Mouse (Mus musculus) midbrain, embryonic 12.5 days (tissue): ENCODE measurements around the gene Map1s. TPM values are rescaled to one million over a fixed set of nuclear protein-coding genes. Genes with fewer than 3 reads are reported as not detected.

Source experiments
- ATAC-seq: fragments of 200-750 bp; cut with Nextera tagmentation; 2 replicates; pipeline ENCODE4 v1.8.0; 2017; ENCODE audit warnings: low read depth, moderate TSS enrichment, moderate library complexity; ENCODE audit not compliant: low FRiP score
- H3K27ac ChIP-seq: fragments of 300-500 bp; sonication (generic); replicated peaks from 2 replicates; pipeline ENCODE4 v1.5.1; 2016; ENCODE audit warnings: mild to moderate bottlenecking
- H3K27me3 ChIP-seq: fragments of 300-500 bp; sonication (generic); 2 replicates; pipeline ENCODE4 v1.6.1; 2016; ENCODE audit warnings: mild to moderate bottlenecking
- H3K36me3 ChIP-seq: fragments of 300-500 bp; sonication (generic); 2 replicates; pipeline ENCODE4 v1.6.1; 2016
- H3K4me1 ChIP-seq: fragments of 300-500 bp; sonication (generic); 2 replicates; pipeline ENCODE4 v1.6.1; 2016
- H3K4me2 ChIP-seq: fragments of 300-500 bp; sonication (generic); replicated peaks from 2 replicates; pipeline ENCODE4 v1.6.1; 2016; ENCODE audit warnings: mild to moderate bottlenecking, moderate library complexity
- H3K4me3 ChIP-seq: fragments of 300-500 bp; sonication (generic); 2 replicates; pipeline ENCODE4 v1.5.1; 2016; ENCODE audit warnings: mild to moderate bottlenecking
- H3K9ac ChIP-seq: fragments of 300-500 bp; sonication (generic); replicated peaks from 2 replicates; pipeline ENCODE4 v1.6.1; 2016; ENCODE audit warnings: mild to moderate bottlenecking, moderate library complexity
- H3K9me3 ChIP-seq: fragments of 300-500 bp; sonication (generic); 2 replicates; pipeline ENCODE4 v1.6.1; 2016; ENCODE audit warnings: mild to moderate bottlenecking
- WGBS: fragments of 180-500 bp; shearing (Covaris S2); methylation state at CpG from one replicate; pipeline ENCODE4 v1.1.7; 2016; 5-methylcytosine and 5-hydroxymethylcytosine counted together
- polyA plus RNA-seq: library from polyadenylated mRNA; unstranded; fragments of >200 nt; fragmentation: Nextera tagmentation; extraction: Ambion mirVana; gene quantifications from 2 replicates; pipeline ENCODE4 v1.2.1, GENCODE M21; 2016

Map1s gene
- polyA plus RNA-seq, result 58.4 and 61.0 TPM in 2 replicates

GRCm38 (mm10) chr8:70905831-70906736 is at the start of gene Map1s:
Gene Map1s, plus strand, starts transcription at chr8:70905932.
- WGBS, result under 1% methylated on average over 78 of the region's 86 CpGs
- H3K36me3 ChIP-seq, result peaks cover 5% of the 10 kb centered on the region
- peaks cover 31% of the 10 kb centered on the region for H3K27me3 ChIP-seq
- peak within 1 kb of the TSS; percentile 96 for H3K4me2 ChIP-seq
- peaks cover 14% of the 10 kb centered on the region for H3K4me1 ChIP-seq
- peak within 1 kb of the TSS; percentile 92 for H3K9ac ChIP-seq
- H3K27ac ChIP-seq, result peak within 1 kb of the TSS; percentile 88
- H3K4me3 ChIP-seq, result peak within 1 kb of the TSS; percentile 96
- peak; percentile 96 for ATAC-seq
- no peaks in the 10 kb centered on the region for H3K9me3 ChIP-seq

- 70% methylated on average over 5 of the region's 5 CpGs for WGBS
- no peaks in the 10 kb centered on the region for H3K9me3 ChIP-seq
- 0 out of 2 replicates have a peak, but pooled peaks cover 21% of the 10 kb centered on the region for H3K36me3 ChIP-seq
- H3K4me3 ChIP-seq, result no peak overlapping the region
- H3K4me2 ChIP-seq, result peak overlapping the region; percentile 81; the same call in 1 of the 2 replicates
- ATAC-seq, result no peak
- H3K27ac ChIP-seq, result no peak overlapping the region
- peaks cover 36% of the 10 kb centered on the region for H3K4me1 ChIP-seq
- H3K27me3 ChIP-seq, result peaks cover 7% of the 10 kb centered on the region
- H3K9ac ChIP-seq, result no peak overlapping the region
These were observed 49.7 kb upstream of the Map1s start for GRCm38 (mm10) chr8:70856028-70856427.

GRCm38 (mm10) chr8:70856541-70857197 is 49.1 kb upstream of the Map1s start:
- no peak overlapping the region for H3K27ac ChIP-seq
- peak overlapping the region; percentile 48 for H3K4me3 ChIP-seq
- 0 out of 2 replicates have a peak, but pooled peaks cover 21% of the 10 kb centered on the region for H3K36me3 ChIP-seq
- H3K4me2 ChIP-seq, result peak overlapping the region; percentile 81
- peak; percentile 80 for ATAC-seq
- H3K27me3 ChIP-seq, result peaks cover 13% of the 10 kb centered on the region
- H3K4me1 ChIP-seq, result peaks cover 42% of the 10 kb centered on the region
- H3K9me3 ChIP-seq, result no peaks in the 10 kb centered on the region
- H3K9ac ChIP-seq, result peak overlapping the region; percentile 40
- WGBS, result 8% methylated on average over 28 of the region's 33 CpGs

- H3K4me2 ChIP-seq, result peak overlapping the region; percentile 81; the same call in 1 of the 2 replicates
- 0 out of 2 replicates have a peak overlapping the region, but pooled peaks have one; percentile 12 for H3K9ac ChIP-seq
- no peaks in the 10 kb centered on the region for H3K9me3 ChIP-seq
- H3K27me3 ChIP-seq, result peaks cover 22% of the 10 kb centered on the region
- 1% methylated on average over 4 of the region's 4 CpGs for WGBS
- ATAC-seq, result no peak
- H3K36me3 ChIP-seq, result 0 out of 2 replicates have a peak, but pooled peaks cover 15% of the 10 kb centered on the region
- no peak overlapping the region for H3K4me3 ChIP-seq
- H3K27ac ChIP-seq, result peak overlapping the region; percentile 56
- H3K4me1 ChIP-seq, result peaks cover 50% of the 10 kb centered on the region
These were observed 48.2 kb upstream of the Map1s start for GRCm38 (mm10) chr8:70857516-70857915.

GRCm38 (mm10) chr8:70862824-70863641 is 42.7 kb upstream of the Map1s start, which contains the start of gene Kcnn1:
Gene Kcnn1, minus strand, starts transcription at chr8:70863258.
- under 1% methylated on average over 53 of the region's 55 CpGs for WGBS
- peak within 1 kb of the TSS; percentile 58 for H3K4me3 ChIP-seq

GRCm38 (mm10) chr8:70863956-70864711 is 41.6 kb upstream of the Map1s start:
- Histone ChIP-seq H3K27me3 (peaks cover 33% of the 10 kb centered on the region), H3K4me1 (peaks cover 72% of the 10 kb centered on the region), H3K9me3 (no peaks in the 10 kb centered on the region), H3K27ac (peak overlapping the region; percentile 97), H3K4me2 (peak overlapping the region; percentile 80), H3K36me3 (peaks cover 9% of the 10 kb centered on the region), H3K9ac (peak overlapping the region; percentile 79), H3K4me3 (peak overlapping the region; percentile 58)
- under 1% methylated on average over 46 of the region's 46 CpGs for WGBS
- ATAC-seq, result no peak

More at GRCm38 (mm10) chr8:70862824-70863641, 42.7 kb upstream of the Map1s start, which contains the start of gene Kcnn1:
- peaks cover 72% of the 10 kb centered on the region for H3K4me1 ChIP-seq
- peak within 1 kb of the TSS; percentile 97 for H3K27ac ChIP-seq
- H3K4me2 ChIP-seq, result peak within 1 kb of the TSS; percentile 80
- no peak for ATAC-seq
- H3K27me3 ChIP-seq, result peaks cover 23% of the 10 kb centered on the region
- H3K9ac ChIP-seq, result peak within 1 kb of the TSS; percentile 79
- H3K9me3 ChIP-seq, result no peaks in the 10 kb centered on the region
- H3K36me3 ChIP-seq, result peaks cover 5% of the 10 kb centered on the region

GRCm38 (mm10) chr8:70864712-70865221 is 41.0 kb upstream of the Map1s start:
- no peaks in the 10 kb centered on the region for H3K9me3 ChIP-seq
- peaks cover 75% of the 10 kb centered on the region for H3K4me1 ChIP-seq
- 1% methylated on average over 24 of the region's 24 CpGs for WGBS

GRCm38 (mm10) chr8:70865350-70866000 is 40.3 kb upstream of the Map1s start:
- H3K9me3 ChIP-seq, result no peaks in the 10 kb centered on the region
- H3K4me2 ChIP-seq, result peak overlapping the region; percentile 80
- WGBS, result under 1% methylated on average over 46 of the region's 46 CpGs
- peak overlapping the region; percentile 79 for H3K9ac ChIP-seq
- peaks cover 33% of the 10 kb centered on the region for H3K27me3 ChIP-seq
- H3K4me1 ChIP-seq, result peaks cover 70% of the 10 kb centered on the region
- H3K27ac ChIP-seq, result peak overlapping the region; percentile 97
- ATAC-seq, result peak; percentile 82
- H3K36me3 ChIP-seq, result peaks cover 9% of the 10 kb centered on the region
- peak overlapping the region; percentile 58 for H3K4me3 ChIP-seq

More at GRCm38 (mm10) chr8:70864712-70865221, 41.0 kb upstream of the Map1s start:
- Histone ChIP-seq H3K9ac (peak overlapping the region; percentile 79), H3K27ac (peak overlapping the region; percentile 97), H3K27me3 (peaks cover 33% of the 10 kb centered on the region), H3K4me3 (peak overlapping the region; percentile 58), H3K36me3 (peaks cover 9% of the 10 kb centered on the region), H3K4me2 (peak overlapping the region; percentile 80)
- ATAC-seq, result peak; percentile 29

GRCm38 (mm10) chr8:70866001-70866520 is 39.7 kb upstream of the Map1s start:
- Histone ChIP-seq H3K36me3 (peaks cover 9% of the 10 kb centered on the region), H3K4me3 (peak overlapping the region; percentile 58), H3K27ac (peak overlapping the region; percentile 96), H3K4me2 (peak overlapping the region; percentile 80), H3K27me3 (peaks cover 32% of the 10 kb centered on the region), H3K9ac (peak overlapping the region; percentile 55; the same call in 1 of the 2 replicates), H3K9me3 (no peaks in the 10 kb centered on the region), H3K4me1 (peaks cover 70% of the 10 kb centered on the region)
- peak; percentile 5 for ATAC-seq
- WGBS, result 7% methylated on average over 12 of the region's 12 CpGs

- Histone ChIP-seq H3K9ac (peak overlapping the region; percentile 55; the same call in 1 of the 2 replicates), H3K4me3 (no peak overlapping the region), H3K27ac (peak overlapping the region; percentile 96), H3K9me3 (no peaks in the 10 kb centered on the region), H3K36me3 (peaks cover 9% of the 10 kb centered on the region), H3K4me2 (peak overlapping the region; percentile 80), H3K27me3 (peaks cover 27% of the 10 kb centered on the region), H3K4me1 (peaks cover 67% of the 10 kb centered on the region)
- WGBS, result 83% methylated on average over 7 of the region's 7 CpGs
- no peak for ATAC-seq
These were observed 39.2 kb upstream of the Map1s start for GRCm38 (mm10) chr8:70866566-70866965.
